Mouse (Mus musculus) G1E (cell line): ENCODE data around the gene Golga4. TPM values are rescaled to one million over a fixed set of nuclear protein-coding genes. Genes with fewer than 3 reads are reported as not detected.

Experiments
- ATAC-seq: 2 replicates; pipeline ENCODE4 v1.8.0; 2016; ENCODE audit warnings: mild to moderate bottlenecking; ENCODE audit not compliant: insufficient number of reproducible peaks, poor library complexity, low FRiP score, severe bottlenecking; ENCODE audit errors: extremely low read depth
- DNase-seq: peaks from one replicate; pipeline ENCODE4 v3.0.0; 2012; ENCODE audit warnings: low spot score
- H3K27me3 ChIP-seq: 2 replicates; pipeline ENCODE4 v1.6.1; 2012; ENCODE audit warnings: mild to moderate bottlenecking, low read length, inconsistent platforms; ENCODE audit not compliant: insufficient read depth
- H3K36me3 ChIP-seq: replicated peaks from 2 replicates; pipeline ENCODE3; 2012; ENCODE audit warnings: mild to moderate bottlenecking, inconsistent platforms
- H3K4me1 ChIP-seq: 2 replicates; pipeline ENCODE4 v1.6.1; 2012; ENCODE audit warnings: low read depth, low read length, inconsistent platforms, mixed read lengths; ENCODE audit not compliant: insufficient read depth
- H3K4me3 ChIP-seq: 2 replicates; pipeline ENCODE4 v1.5.1; 2012; ENCODE audit warnings: low read depth, mild to moderate bottlenecking, inconsistent platforms, low read length, moderate library complexity, mixed read lengths
- H3K9me3 ChIP-seq: replicated peaks from 2 replicates; pipeline ENCODE4 v1.6.1; 2012; ENCODE audit warnings: inconsistent platforms
- CTCF ChIP-seq: IDR thresholded peaks from 2 replicates; pipeline ENCODE4 v1.5.1; 2012; ENCODE audit warnings: low read depth, low read length, inconsistent platforms, mixed read lengths
- GATA1 ChIP-seq: IDR thresholded peaks from 2 replicates; pipeline ENCODE4 v1.6.1; 2012; ENCODE audit warnings: borderline replicate concordance, low read length, inconsistent platforms, mixed read lengths
- GATA2 ChIP-seq: IDR thresholded peaks from 2 replicates; pipeline ENCODE4 v1.6.1; 2012; ENCODE audit warnings: low read depth, low read length, inconsistent platforms, borderline replicate concordance
- POLR2AphosphoS5 ChIP-seq: IDR thresholded peaks from 2 replicates; pipeline ENCODE4 v1.6.1; 2012; ENCODE audit warnings: low read depth, low read length, inconsistent platforms; ENCODE audit not compliant: insufficient replicate concordance
- TAL1 ChIP-seq: conservative IDR thresholded peaks from 2 replicates; pipeline ENCODE4 v1.6.1; 2012; ENCODE audit warnings: low read depth, low read length, inconsistent platforms, mixed read lengths
- polyA plus RNA-seq: library from polyadenylated mRNA; stranded (reverse); fragments of >175 nt; gene quantifications from 2 replicates; pipeline ENCODE4 v1.2.3, GENCODE M21; 2012
- total RNA-seq, 2 experiments: library from RNA; stranded (forward) in 1 of 2; stranded (reverse) in 1 of 2; fragments of 200-1000 nt in 1 of 2; fragments of >200 nt in 1 of 2; fragmentation: Nextera tagmentation in 1 of 2; gene quantifications; 2 replicates each; pipeline ENCODE4 v1.2.3; 2014 to 2017

Gene Golga4
- total and polyA plus RNA-seq, 3 experiments, result 11.1 to 90.9 (median 75.1) TPM

GRCm38 (mm10) chr9:118608556-118608955 is 102.5 kb downstream of the Golga4 start:
- TF ChIP-seq GATA2 (no peak), TAL1 (no peak), CTCF (no peak), GATA1 (no peak), POLR2AphosphoS5 (no peak)
- no peak overlapping the region for H3K4me3 ChIP-seq
- H3K36me3 ChIP-seq, result no peaks in the 10 kb centered on the region
- H3K4me1 ChIP-seq, result no peaks in the 10 kb centered on the region
- DNase-seq (no peak), ATAC-seq (no peak)
- H3K9me3 ChIP-seq, result peaks cover 62% of the 10 kb centered on the region
- no peaks in the 10 kb centered on the region for H3K27me3 ChIP-seq

DNA sequence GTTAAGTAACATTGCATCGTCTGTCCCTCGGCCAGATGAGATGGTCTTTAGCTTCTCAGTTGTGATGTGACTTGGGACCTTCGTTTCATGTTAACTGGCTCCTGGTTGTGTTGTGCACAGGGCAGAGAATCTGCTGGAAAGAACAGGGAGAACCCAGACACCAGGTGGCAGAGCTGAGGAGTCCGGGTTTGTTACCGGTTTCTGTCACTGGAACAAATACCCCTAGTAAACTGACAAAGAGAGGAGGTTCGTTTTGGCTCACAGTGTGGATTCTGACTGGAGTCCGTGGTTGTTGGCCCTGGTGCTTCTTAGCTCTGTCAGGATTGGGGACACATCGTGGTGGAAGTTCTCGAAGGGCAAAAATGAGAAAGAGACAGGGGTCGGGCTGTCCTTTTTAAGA is 104.0 kb downstream of the Golga4 start:
- no peak overlapping the region for H3K4me3 ChIP-seq
- TF ChIP-seq POLR2AphosphoS5 (no peak), GATA2 (no peak), TAL1 (no peak), CTCF (no peak), GATA1 (no peak)
- no peaks in the 10 kb centered on the region for H3K27me3 ChIP-seq
- H3K9me3 ChIP-seq, result peaks cover 68% of the 10 kb centered on the region
- DNase-seq, result no peak
- H3K4me1 ChIP-seq, result no peaks in the 10 kb centered on the region
- no peak for ATAC-seq
- no peaks in the 10 kb centered on the region for H3K36me3 ChIP-seq

DNA sequence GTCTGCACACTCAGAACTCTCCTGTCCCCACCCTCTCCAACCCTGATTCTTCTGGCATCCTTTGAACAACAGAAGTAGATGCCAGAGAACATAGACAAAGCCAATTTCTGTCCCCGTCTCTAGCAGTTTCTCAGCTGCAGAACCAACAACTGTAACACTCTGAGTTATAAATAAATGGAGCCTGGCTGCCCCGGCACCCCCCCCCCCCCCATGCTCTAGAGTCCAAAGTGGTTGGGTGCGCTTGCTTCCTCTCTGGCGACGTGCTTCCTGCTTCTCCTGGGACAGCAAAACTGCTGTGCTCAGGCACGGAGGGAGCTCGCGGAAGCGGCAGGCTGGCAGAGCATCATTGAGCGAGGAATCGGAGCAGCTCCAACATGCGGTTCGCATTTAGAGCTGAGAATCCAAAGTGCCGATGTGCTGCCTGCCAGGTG is 105.1 kb downstream of the Golga4 start:
- no peaks in the 10 kb centered on the region for H3K27me3 ChIP-seq
- no peak for ATAC-seq
- no peak for TF ChIP-seq GATA1
- TF ChIP-seq TAL1, result no peak
- no peak for TF ChIP-seq GATA2
- TF ChIP-seq POLR2AphosphoS5, result no peak
- no peak for TF ChIP-seq CTCF
- H3K4me1 ChIP-seq, result no peaks in the 10 kb centered on the region
- no peak overlapping the region for H3K4me3 ChIP-seq
- H3K36me3 ChIP-seq, result no peaks in the 10 kb centered on the region
- H3K9me3 ChIP-seq, result peaks cover 67% of the 10 kb centered on the region
- DNase-seq, result no peak

GRCm38 (mm10) chr9:118611958-118612581 is 106.0 kb downstream of the Golga4 start:
- peaks cover 63% of the 10 kb centered on the region for H3K9me3 ChIP-seq
- H3K36me3 ChIP-seq, result no peaks in the 10 kb centered on the region
- no peak overlapping the region for H3K4me3 ChIP-seq
- DNase-seq (no peak), ATAC-seq (no peak)
- H3K27me3 ChIP-seq, result no peaks in the 10 kb centered on the region
- H3K4me1 ChIP-seq, result no peaks in the 10 kb centered on the region
- no peak for TF ChIP-seq POLR2AphosphoS5
- TF ChIP-seq GATA2, result no peak
- no peak for TF ChIP-seq CTCF
- no peak for TF ChIP-seq GATA1
- no peak for TF ChIP-seq TAL1

- Histone ChIP-seq H3K36me3 (no peaks in the 10 kb centered on the region), H3K4me1 (no peaks in the 10 kb centered on the region), H3K9me3 (peaks cover 80% of the 10 kb centered on the region), H3K4me3 (no peak overlapping the region), H3K27me3 (no peaks in the 10 kb centered on the region)
- TF ChIP-seq POLR2AphosphoS5 (no peak), GATA2 (no peak), TAL1 (no peak), GATA1 (no peak), CTCF (no peak)
- DNase-seq (no peak), ATAC-seq (no peak)
Observed at GRCm38 (mm10) chr9:118617237-118617636, 111.2 kb downstream of the Golga4 start.

DNA sequence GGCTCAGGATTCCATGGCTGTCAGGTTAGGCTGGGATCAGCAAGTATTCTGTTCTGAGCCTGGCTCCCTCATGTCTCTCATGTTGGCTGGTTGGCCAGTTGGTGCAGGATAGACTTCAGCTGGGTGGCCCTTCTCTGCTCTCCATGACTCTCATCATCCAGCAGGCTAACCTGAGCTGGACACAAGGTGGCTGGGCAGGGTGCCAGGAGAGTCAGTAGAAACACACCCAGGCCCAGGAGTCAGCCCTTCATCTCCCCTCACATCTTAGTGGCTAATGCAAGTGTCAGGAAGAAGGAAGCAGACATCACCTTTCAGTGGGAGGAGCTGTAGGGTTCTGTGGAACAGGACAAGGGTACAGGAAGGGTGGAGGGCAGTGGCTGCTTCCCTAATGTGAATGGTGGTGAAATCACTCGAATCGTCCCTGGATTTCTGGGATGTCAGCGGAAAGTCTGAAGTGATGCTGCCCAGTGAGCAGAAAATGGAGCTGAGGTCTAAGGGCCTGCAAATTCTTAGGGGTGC is 112.7 kb downstream of the Golga4 start:
- DNase-seq (no peak), ATAC-seq (no peak)
- TF ChIP-seq POLR2AphosphoS5 (no peak), GATA1 (no peak), CTCF (no peak)
- H3K9me3 ChIP-seq, result peaks cover 78% of the 10 kb centered on the region
- no peak overlapping the region for H3K4me3 ChIP-seq
- H3K4me1 ChIP-seq, result no peaks in the 10 kb centered on the region
- H3K36me3 ChIP-seq, result no peaks in the 10 kb centered on the region
- no peaks in the 10 kb centered on the region for H3K27me3 ChIP-seq
